Mouse (Mus musculus) heart, embryonic 14.5 days (tissue): ENCODE measurements around the gene Zfp385b. TPM values are rescaled to one million over a fixed set of nuclear protein-coding genes. Genes with fewer than 3 reads are reported as not detected.

Source experiments
- ATAC-seq: fragments of 200-750 bp; cut with Nextera tagmentation; 2 replicates; pipeline ENCODE4 v1.8.0; 2017; ENCODE audit warnings: low read depth, moderate TSS enrichment; ENCODE audit not compliant: insufficient number of reproducible peaks, insufficient read depth, low FRiP score
- H3K27ac ChIP-seq, 2 experiments: fragments of 200-500 bp in 1 of 2; fragments of 300-500 bp in 1 of 2; sonication (generic) in 1 of 2; replicated peaks in 1 of 2; 2 replicates each; pipeline ENCODE4 v1.5.1; 2012 to 2014; ENCODE audit warnings: low read depth in 2 of 2, low read length in 2 of 2, control low read depth in 1 of 2, mild to moderate bottlenecking in 1 of 2, mixed read lengths in 1 of 2; ENCODE audit not compliant: control insufficient read depth in 1 of 2, insufficient read depth in 1 of 2
- H3K27me3 ChIP-seq: fragments of 300-500 bp; sonication (generic); 2 replicates; pipeline ENCODE4 v1.6.1; 2014; ENCODE audit warnings: mild to moderate bottlenecking, low read length, control low read depth; ENCODE audit not compliant: control insufficient read depth, insufficient read depth
- H3K36me3 ChIP-seq: fragments of 300-500 bp; sonication (generic); 2 replicates; pipeline ENCODE4 v1.6.1; 2014; ENCODE audit warnings: mild to moderate bottlenecking, control low read depth, low read length, mixed read lengths; ENCODE audit not compliant: control insufficient read depth, insufficient read depth
- H3K4me1 ChIP-seq, 2 experiments: fragments of 200-500 bp in 1 of 2; fragments of 300-500 bp in 1 of 2; sonication (generic) in 1 of 2; 2 replicates each; pipeline ENCODE4 v1.6.1; 2012 to 2014; ENCODE audit warnings: low read length in 2 of 2, control low read depth in 1 of 2, mixed read lengths in 1 of 2; ENCODE audit not compliant: control insufficient read depth in 2 of 2, insufficient read depth in 2 of 2
- H3K4me2 ChIP-seq: fragments of 300-500 bp; sonication (generic); 2 replicates; pipeline ENCODE4 v1.6.1; 2014; ENCODE audit warnings: mild to moderate bottlenecking, low read length
- H3K4me3 ChIP-seq, 2 experiments: fragments of 200-500 bp in 1 of 2; fragments of 300-500 bp in 1 of 2; sonication (generic) in 1 of 2; 2 replicates each; pipeline ENCODE4 v1.5.1; 2012 to 2014; ENCODE audit warnings: low read length in 2 of 2, mild to moderate bottlenecking in 2 of 2, control low read depth in 1 of 2, low read depth in 1 of 2, moderate library complexity in 1 of 2; ENCODE audit not compliant: control insufficient read depth in 1 of 2, insufficient read depth in 1 of 2
- H3K9ac ChIP-seq: fragments of 300-500 bp; sonication (generic); 2 replicates; pipeline ENCODE4 v1.6.1; 2014; ENCODE audit warnings: mild to moderate bottlenecking, low read length
- H3K9me3 ChIP-seq: fragments of 300-500 bp; sonication (generic); 2 replicates; pipeline ENCODE4 v1.6.1; 2016; ENCODE audit warnings: low read length, control low read depth; ENCODE audit not compliant: control insufficient read depth
- whole genome bisulfite sequencing: fragments of 180-500 bp; shearing (Covaris S2); extraction: QIAGEN DNeasy Blood & Tissue Kit; methylation state at CpG from one replicate; pipeline ENCODE4 v1.1.7; 2014; 5-methylcytosine and 5-hydroxymethylcytosine counted together
- polyA plus RNA-seq: library from polyadenylated mRNA; unstranded; fragments of >200 nt; fragmentation: Nextera tagmentation; extraction: Ambion mirVana; gene quantifications from 2 replicates; pipeline ENCODE4 v1.2.1, GENCODE M21; 2014

The Zfp385b gene
- polyA plus RNA-seq: 3.0 and 4.2 TPM in 2 replicates

GRCm38 (mm10) chr2:77819539-77819938 is at the start of gene Zfp385b:
Gene Zfp385b (minus strand): TSS chr2:77819639.
- Histone ChIP-seq H3K4me3 (no peak within 1 kb of the TSS), H3K27ac (no peak within 1 kb of the TSS), H3K36me3 (no peaks in the 10 kb centered on the region), H3K9me3 (peaks cover 6% of the 10 kb centered on the region; the same call in 1 of the 2 replicates), H3K27me3 (peaks cover 26% of the 10 kb centered on the region), H3K4me1 (no peaks in the 10 kb centered on the region), H3K9ac (no peak within 1 kb of the TSS), H3K4me2 (no peak within 1 kb of the TSS)
- no peak for ATAC-seq

GRCm38 (mm10) chr2:77863934-77864333 is 44.5 kb upstream of the Zfp385b start:
- no peak overlapping the region for H3K27ac ChIP-seq
- whole genome bisulfite sequencing: 68% methylated on average over 6 of the region's 6 CpGs
- no peak for ATAC-seq
- no peaks in the 10 kb centered on the region for H3K9me3 ChIP-seq
- no peaks in the 10 kb centered on the region for H3K27me3 ChIP-seq
- H3K4me1 ChIP-seq: peaks cover 6 to 8% of the 10 kb centered on the region in 2 experiments; a peak in 2 of 4 replicates
- peak overlapping the region; percentile 14 to 17; a peak in 3 of 4 replicates for H3K4me3 ChIP-seq
- no peak overlapping the region; the same call in 1 of the 2 replicates for H3K9ac ChIP-seq
- peak overlapping the region; percentile 54 for H3K4me2 ChIP-seq
- no peaks in the 10 kb centered on the region for H3K36me3 ChIP-seq

- Histone ChIP-seq H3K27ac (no peak overlapping the region), H3K4me3 (peak overlapping the region; percentile 14 to 17; a peak in 3 of 4 replicates), H3K27me3 (no peaks in the 10 kb centered on the region), H3K9ac (no peak overlapping the region; the same call in 1 of the 2 replicates), H3K36me3 (no peaks in the 10 kb centered on the region), H3K4me1 (peaks cover 6 to 8% of the 10 kb centered on the region in 2 experiments; a peak in 2 of 4 replicates), H3K4me2 (peak overlapping the region; percentile 54), H3K9me3 (no peaks in the 10 kb centered on the region)
- no peak for ATAC-seq
- WGBS: 47% methylated on average over 15 of the region's 15 CpGs
Measured at GRCm38 (mm10) chr2:77863522-77863921, 44.1 kb upstream of the Zfp385b start.

GRCm38 (mm10) chr2:77841464-77841863 is 22.0 kb upstream of the Zfp385b start:
- no peak overlapping the region for H3K4me2 ChIP-seq
- no peak overlapping the region for H3K27ac ChIP-seq
- no peak overlapping the region for H3K4me3 ChIP-seq
- no peak for ATAC-seq
- H3K9ac ChIP-seq: no peak overlapping the region
- 14% methylated on average over 6 of the region's 6 CpGs for WGBS
- no peaks in the 10 kb centered on the region for H3K27me3 ChIP-seq
- H3K4me1 ChIP-seq: no peaks in the 10 kb centered on the region
- H3K9me3 ChIP-seq: no peaks in the 10 kb centered on the region
- no peaks in the 10 kb centered on the region for H3K36me3 ChIP-seq

GRCm38 (mm10) chr2:77839587-77839986 is 20.1 kb upstream of the Zfp385b start:
- Histone ChIP-seq H3K9me3 (no peaks in the 10 kb centered on the region), H3K4me1 (no peaks in the 10 kb centered on the region), H3K36me3 (no peaks in the 10 kb centered on the region), H3K4me3 (no peak overlapping the region), H3K4me2 (no peak overlapping the region), H3K27me3 (no peaks in the 10 kb centered on the region), H3K9ac (no peak overlapping the region), H3K27ac (no peak overlapping the region)
- WGBS: 88% methylated on average over 17 of the region's 17 CpGs
- ATAC-seq: no peak

- Histone ChIP-seq H3K4me1 (no peaks in the 10 kb centered on the region), H3K4me3 (no peak overlapping the region), H3K27ac (no peak overlapping the region), H3K4me2 (no peak overlapping the region), H3K9me3 (no peaks in the 10 kb centered on the region), H3K9ac (no peak overlapping the region), H3K27me3 (no peaks in the 10 kb centered on the region), H3K36me3 (no peaks in the 10 kb centered on the region)
- ATAC-seq: no peak
- 100% methylated on average over 1 of the region's 1 CpGs for WGBS
Measured at GRCm38 (mm10) chr2:77838688-77839087, 19.2 kb upstream of the Zfp385b start.

- WGBS: 53% methylated on average over 3 of the region's 3 CpGs
Measured at GRCm38 (mm10) chr2:77835781-77836180, 16.3 kb upstream of the Zfp385b start.

More at GRCm38 (mm10) chr2:77835781-77836180, 16.3 kb upstream of the Zfp385b start:
- Histone ChIP-seq H3K4me3 (no peak overlapping the region), H3K27me3 (no peaks in the 10 kb centered on the region), H3K4me2 (no peak overlapping the region), H3K9ac (no peak overlapping the region), H3K36me3 (no peaks in the 10 kb centered on the region), H3K9me3 (no peaks in the 10 kb centered on the region), H3K27ac (no peak overlapping the region), H3K4me1 (no peaks in the 10 kb centered on the region)
- no peak for ATAC-seq
